Mouse (Mus musculus) central nervous system, embryonic 11.5 days (tissue): ENCODE measurements around the gene Klhdc8b. TPM values are rescaled to one million over a fixed set of nuclear protein-coding genes. Genes with fewer than 3 reads are reported as not detected.

Experiments used
- polyA plus RNA-seq: library from polyadenylated mRNA; depleted of rRNA; stranded (reverse); fragments of >200 nt; gene quantifications from 2 replicates; pipeline ENCODE4 v1.2.3, GENCODE M21; 2012; rRNA removed

The Klhdc8b gene
- polyA plus RNA-seq, result 43.0 and 49.4 TPM in 2 replicates

GRCm38 (mm10) chr9:108461181-108461631, at the start of gene Klhdc8b:
Gene Klhdc8b, minus strand, starts transcription at chr9:108461581.

GRCm38 (mm10) chr9:108507619-108508434, 46.4 kb upstream of the Klhdc8b start, which contains the start of gene Qars:
Gene Qars, plus strand, starts transcription at chr9:108507706.

DNA sequence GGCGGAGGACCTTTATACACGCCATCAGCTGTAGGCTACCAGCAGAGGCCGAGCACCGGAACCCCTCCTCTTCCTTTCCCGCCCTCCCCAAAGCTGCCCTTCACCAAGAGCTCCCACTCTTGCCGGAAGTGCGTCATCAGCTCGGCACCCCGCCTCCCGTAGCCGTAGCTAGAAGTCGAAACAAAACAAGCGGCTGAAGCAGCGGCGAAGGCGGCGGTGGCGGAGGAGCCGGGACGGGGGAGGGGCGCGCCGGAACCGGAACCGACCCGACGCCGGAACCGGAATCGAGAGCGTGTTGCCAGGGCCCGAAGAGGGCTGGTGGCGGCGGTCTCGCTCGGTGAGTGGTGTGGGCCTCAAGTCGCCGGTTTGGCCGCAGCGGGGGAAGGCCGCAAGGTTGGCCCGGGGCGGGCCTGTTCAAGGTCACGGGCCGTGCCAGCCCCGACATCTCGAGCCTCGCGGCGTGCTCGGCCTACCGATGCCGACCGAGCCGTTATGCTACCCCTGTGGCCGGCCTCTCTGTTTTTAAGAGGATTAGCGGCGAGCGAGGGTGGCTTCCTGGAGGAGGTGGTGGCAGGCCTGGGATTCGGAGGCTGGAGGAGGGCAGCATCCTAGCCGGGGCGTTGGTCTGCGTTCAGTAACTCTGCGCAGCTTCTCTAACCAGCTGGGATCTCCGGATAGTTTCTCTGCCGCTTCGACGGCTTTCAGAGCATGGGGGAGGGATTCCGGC, 29.3 kb upstream of the Klhdc8b start, which contains the start of gene Usp19:
Gene Usp19 (plus strand): TSS at position 44 of the 727 bp plus-strand sequence.

DNA sequence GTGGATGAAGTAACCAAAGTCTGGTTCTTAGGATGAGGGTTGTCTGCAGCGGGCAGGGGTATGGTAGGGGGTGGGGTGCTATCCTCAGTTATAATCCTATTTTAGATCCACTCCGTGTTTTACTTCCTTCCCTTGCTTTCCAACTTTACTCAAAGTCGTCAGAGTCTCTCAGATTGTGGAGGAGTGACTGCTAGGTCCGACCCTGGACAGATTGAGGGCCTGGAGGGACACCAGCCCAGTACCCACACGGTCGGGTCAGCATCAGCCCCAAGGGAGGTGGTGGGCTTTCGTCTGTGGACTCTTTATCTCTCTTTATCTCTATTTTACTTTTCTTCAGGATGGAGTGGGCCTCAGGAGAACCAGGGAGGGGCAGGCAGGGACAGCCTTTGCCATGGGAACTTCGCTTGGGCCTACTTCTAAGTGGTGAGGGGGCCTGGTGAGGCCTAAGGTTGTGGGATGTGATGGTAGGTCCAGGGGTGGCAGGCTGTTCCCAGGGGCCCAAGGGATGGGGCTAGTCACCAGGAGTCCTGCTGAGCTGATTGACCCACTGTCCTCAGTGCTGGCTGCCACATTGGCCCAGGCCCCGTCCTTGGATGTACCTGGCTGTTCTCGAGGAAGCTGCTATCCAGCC, 18.5 kb upstream of the Klhdc8b start, which contains the start of gene Lamb2:
Gene Lamb2 (plus strand): TSS at position 16 of the 631 bp plus-strand sequence.

GRCm38 (mm10) chr9:108460319-108461178, 832 bp downstream of the Klhdc8b start, which contains the start of gene Ccdc71:
Gene Ccdc71, plus strand, starts transcription at chr9:108460527.

GRCm38 (mm10) chr9:108436182-108436581, 25.2 kb downstream of the Klhdc8b start, which contains the start of gene BC048562:
Gene BC048562, plus strand, starts transcription at chr9:108436482.

GRCm38 (mm10) chr9:108428384-108428783, 33.0 kb downstream of the Klhdc8b start, which contains the start of gene Ccdc36:
Gene Ccdc36, minus strand, starts transcription at chr9:108428484.

Other genes with a start within 250 kb of the Klhdc8b start
- gene Dag1, start 197.6 kb downstream of the Klhdc8b start, polyA plus RNA-seq, result 23.8 and 29.4 TPM in 2 replicates
- gene Nicn1, start 171.2 kb downstream of the Klhdc8b start, polyA plus RNA-seq, result 30.2 and 45.5 TPM in 2 replicates
- gene Amt, start 164.7 kb downstream of the Klhdc8b start, polyA plus RNA-seq, result 40.6 and 51.6 TPM in 2 replicates
- gene Rhoa, start 155.5 kb downstream of the Klhdc8b start, polyA plus RNA-seq, result 236 and 260 TPM in 2 replicates
- gene Tcta, start 155.4 kb downstream of the Klhdc8b start, polyA plus RNA-seq, result 12.7 and 22.2 TPM in 2 replicates
- 654 and 762 TPM in 2 replicates for gene Gpx1, start 122.7 kb downstream of the Klhdc8b start, polyA plus RNA-seq
- 113 and 120 TPM in 2 replicates for gene Usp4, start 113.7 kb downstream of the Klhdc8b start, polyA plus RNA-seq
- gene 1700102P08Rik, start 68.8 kb downstream of the Klhdc8b start, polyA plus RNA-seq, result 1.4 and 1.8 TPM in 2 replicates
- gene Ccdc36, start 33.1 kb downstream of the Klhdc8b start, polyA plus RNA-seq, result 1.1 and 1.6 TPM in 2 replicates
- gene BC048562, start 25.1 kb downstream of the Klhdc8b start, polyA plus RNA-seq, result not detected in 2 replicates
- 25.0 and 28.4 TPM in 2 replicates for gene Ccdc71, start 1.1 kb downstream of the Klhdc8b start, polyA plus RNA-seq
- 67.7 and 81.1 TPM in 2 replicates for gene Lamb2, start 18.2 kb upstream of the Klhdc8b start, polyA plus RNA-seq
- 146 and 160 TPM in 2 replicates for gene Usp19, start 29.0 kb upstream of the Klhdc8b start, polyA plus RNA-seq
- 239 and 264 TPM in 2 replicates for gene Qars, start 46.1 kb upstream of the Klhdc8b start, polyA plus RNA-seq
- gene Qrich1, start 55.2 kb upstream of the Klhdc8b start, polyA plus RNA-seq, result 122 and 154 TPM in 2 replicates
- 175 and 189 TPM in 2 replicates for gene Impdh2, start 98.7 kb upstream of the Klhdc8b start, polyA plus RNA-seq
- gene Ndufaf3, start 105.9 kb upstream of the Klhdc8b start, polyA plus RNA-seq, result 21.4 and 26.3 TPM in 2 replicates
- 83.0 and 118 TPM in 2 replicates for gene Dalrd3, start 108.3 kb upstream of the Klhdc8b start, polyA plus RNA-seq
- gene Wdr6, start 117.2 kb upstream of the Klhdc8b start, polyA plus RNA-seq, result 129 and 170 TPM in 2 replicates
- 11.8 and 12.4 TPM in 2 replicates for gene P4htm, start 136.1 kb upstream of the Klhdc8b start, polyA plus RNA-seq
- gene Arih2, start 187.8 kb upstream of the Klhdc8b start, polyA plus RNA-seq, result 45.1 and 49.2 TPM in 2 replicates
- 17.2 and 21.2 TPM in 2 replicates for gene Slc25a20, start 200.5 kb upstream of the Klhdc8b start, polyA plus RNA-seq
- gene Prkar2a, start 227.7 kb upstream of the Klhdc8b start, polyA plus RNA-seq, result 27.2 and 40.2 TPM in 2 replicates